Mouse (Mus musculus) retina, embryonic 14.5 days (tissue): Measurements from ENCODE around the gene Golga4.

Experiments
- DNase-seq: peaks from one replicate; pipeline ENCODE4 v3.0.0-alpha.2; 2015; ENCODE audit warnings: low spot score

Golga4 gene

DNA sequence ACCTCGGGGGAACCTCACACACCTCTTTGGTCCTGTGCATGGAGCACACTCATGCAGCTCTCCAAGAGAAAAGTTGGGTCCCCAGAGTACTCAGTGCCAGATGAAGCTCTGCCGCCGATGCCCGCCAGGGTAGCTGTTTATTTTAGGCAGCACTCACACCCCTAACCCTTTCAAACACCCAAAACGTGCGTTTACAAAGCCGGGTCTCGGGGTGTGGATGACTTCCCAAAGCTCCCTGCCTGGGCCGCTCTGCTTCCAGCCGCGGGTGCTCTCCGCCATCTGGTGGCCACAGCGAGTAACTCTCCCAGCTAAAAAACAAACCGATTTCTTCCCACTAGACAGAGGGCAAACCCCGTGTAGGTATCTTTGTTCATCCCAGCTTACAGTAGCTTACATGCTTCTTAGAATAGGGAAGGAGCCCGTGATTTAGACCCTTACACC, 16.5 kb upstream of the Golga4 start:
- DNase-seq: peak; percentile 87

DNA sequence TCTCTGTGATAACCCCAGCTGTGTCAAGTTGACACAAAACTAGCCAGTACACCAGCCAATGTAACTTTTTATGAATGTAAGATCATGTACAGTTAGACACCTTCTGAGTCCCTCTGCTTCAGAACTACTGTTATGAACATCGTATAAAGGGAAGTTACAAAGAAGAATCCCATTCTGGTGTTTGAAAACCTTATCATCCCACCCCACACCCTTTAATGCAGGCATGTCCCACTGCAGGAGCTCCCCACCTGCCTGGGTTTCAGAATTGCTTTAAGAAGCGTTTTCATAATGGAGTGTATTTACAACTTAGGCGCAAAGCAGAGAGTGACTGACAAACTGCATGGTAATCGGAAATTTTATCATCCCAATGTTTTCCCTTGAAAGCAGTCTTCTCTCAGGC, 14.9 kb upstream of the Golga4 start:
- no peak for DNase-seq

DNA sequence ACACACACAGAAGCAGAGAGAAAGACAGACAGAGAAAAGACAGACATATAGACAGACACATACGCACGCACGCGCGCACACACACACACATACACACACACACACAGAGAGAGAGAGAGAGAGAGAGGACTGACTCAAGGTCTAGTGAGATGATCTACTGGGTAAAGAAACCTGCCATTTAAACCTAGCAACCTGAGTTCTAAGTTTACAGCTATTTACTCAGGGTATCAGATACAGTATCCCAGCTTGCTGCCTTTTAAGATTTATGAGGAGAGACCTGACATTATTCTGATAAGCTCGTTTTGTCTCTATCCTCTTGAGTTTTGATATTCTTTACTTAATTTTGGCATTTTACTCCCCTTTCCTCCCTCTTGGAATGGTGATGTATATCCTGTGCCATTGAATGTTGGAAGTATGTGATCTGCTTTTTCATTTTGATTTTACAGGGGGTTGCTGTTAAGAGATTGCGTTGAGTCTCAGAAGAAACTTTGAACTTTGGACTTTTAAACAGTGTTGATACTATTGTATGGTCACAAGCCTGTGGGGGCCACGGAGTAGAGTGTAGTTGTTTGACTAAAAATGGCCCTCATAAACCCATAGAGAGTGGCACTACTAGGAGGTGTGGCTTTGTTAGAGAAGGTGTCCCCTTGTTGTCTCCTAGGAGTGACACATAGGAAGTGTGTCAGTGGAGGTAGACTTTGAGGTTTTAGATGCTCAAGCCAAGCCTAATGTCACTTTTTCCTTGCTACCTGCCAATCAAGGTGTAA, 13.0 kb upstream of the Golga4 start:
- DNase-seq: no peak

DNA sequence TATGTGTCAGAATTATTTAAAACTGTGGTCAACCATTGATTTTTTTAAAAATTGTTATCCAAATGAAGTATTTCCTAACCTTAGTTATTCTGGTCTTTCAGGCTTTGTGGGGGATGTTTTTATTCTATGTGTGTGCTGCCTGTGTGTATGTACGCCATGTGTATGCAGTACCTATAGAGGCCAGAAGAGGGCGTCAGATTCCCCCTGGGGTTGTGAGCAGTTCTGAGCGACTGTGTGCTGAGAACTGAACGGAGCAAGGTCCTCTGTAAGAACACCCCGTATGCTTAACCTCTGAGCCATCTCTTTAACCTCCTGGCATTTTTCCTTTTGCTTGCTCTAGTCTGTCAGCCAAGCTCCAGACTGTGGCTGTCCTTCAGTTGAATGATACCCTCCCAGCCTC, 12.0 kb upstream of the Golga4 start:
- DNase-seq: no peak

DNA sequence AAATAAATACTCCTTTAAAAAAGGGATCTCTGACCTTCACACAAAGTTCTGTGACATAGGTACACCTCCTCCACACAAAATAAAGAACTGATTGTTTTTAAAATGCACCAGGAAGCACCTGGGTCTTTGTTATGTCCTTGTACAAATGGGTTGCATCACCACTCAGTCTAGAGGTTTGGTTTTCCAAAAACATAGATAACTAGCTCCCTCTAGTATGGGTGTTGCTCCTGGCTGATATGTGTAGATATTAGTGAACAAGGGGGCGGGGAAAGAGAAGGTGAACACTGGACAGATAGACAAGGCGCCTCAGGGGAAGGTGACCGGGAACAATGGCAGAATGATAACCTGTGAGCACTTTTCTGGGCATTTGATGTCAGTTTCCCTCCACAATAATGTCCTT, 10.1 kb upstream of the Golga4 start:
- no peak for DNase-seq

DNA sequence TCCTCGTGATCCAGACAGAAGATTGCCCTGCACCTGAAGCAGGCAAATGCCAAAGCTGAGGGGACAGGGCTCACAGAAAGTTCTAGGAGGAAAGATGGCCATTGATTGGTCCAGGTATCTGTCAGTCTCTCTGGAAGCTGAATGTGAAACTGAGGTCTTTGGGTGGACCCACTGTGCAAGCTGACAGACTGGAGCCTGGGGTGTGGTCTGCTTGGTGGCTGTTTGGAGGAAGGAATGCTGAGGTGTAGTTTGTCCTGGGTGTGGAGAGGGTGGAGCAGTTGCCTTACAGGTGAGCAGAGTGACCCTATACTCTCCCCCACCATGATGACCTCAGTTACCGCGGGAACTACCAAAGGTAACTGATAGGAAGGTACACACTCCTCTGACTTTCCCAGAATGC, 9.1 kb upstream of the Golga4 start:
- DNase-seq: no peak

DNA sequence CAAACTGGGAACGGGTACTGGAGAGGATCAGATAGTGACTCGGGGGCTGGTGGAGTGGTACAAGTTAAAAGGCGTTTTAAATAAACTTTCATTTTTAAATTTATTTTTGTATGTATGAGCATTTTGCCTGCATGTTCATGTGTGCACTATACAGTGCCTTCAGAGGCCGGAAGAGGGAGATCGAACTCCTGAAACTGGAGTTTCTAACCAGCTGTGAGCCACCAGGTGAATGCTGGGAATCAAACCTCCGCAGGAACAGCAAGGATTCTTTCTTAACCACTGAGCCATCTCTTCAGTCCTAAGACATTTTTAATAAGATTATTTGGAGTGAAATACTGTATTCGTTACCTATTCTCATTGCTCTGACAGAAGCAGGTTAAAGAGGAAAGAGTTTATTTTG, 8.0 kb upstream of the Golga4 start:
- DNase-seq: no peak

DNA sequence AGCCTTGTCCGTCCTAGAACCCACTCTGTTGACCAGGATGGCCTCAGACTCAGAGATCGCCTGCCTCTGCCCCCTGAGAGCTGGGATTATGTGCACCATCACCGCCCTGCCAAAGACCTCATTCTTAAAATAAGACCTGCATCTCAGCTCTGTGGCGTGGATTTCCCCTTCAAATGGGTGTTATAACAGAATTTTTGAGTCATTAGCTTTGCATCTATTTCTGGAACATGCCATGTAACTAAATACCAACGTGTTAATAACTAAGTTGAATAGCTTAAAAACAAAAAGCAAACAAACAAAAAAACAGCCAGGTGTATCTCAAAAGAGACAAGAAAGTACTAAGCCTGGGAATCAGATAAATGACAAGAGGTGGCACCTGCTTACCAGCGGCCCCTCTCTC, 5.1 kb upstream of the Golga4 start:
- no peak for DNase-seq

DNA sequence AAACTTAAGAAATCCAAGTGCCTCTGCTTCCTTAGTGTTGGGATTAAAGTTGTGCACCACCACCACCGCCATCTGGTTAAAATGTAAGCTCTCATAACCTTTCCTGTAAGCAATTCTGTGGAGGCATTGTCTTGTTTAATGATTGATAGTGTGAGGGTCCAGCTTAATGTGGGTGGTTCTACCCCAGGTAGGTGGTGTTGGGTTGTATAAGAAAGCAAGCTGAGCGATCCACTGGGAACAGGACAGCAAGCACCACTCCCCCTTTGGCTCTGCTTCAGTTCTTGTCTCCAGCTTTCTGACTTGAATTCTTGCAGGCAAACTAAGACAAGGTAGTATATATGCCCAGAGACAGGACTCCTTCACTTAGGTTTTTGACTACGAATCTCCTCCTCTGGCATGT, 1.4 kb upstream of the Golga4 start:
- no peak for DNase-seq

DNA sequence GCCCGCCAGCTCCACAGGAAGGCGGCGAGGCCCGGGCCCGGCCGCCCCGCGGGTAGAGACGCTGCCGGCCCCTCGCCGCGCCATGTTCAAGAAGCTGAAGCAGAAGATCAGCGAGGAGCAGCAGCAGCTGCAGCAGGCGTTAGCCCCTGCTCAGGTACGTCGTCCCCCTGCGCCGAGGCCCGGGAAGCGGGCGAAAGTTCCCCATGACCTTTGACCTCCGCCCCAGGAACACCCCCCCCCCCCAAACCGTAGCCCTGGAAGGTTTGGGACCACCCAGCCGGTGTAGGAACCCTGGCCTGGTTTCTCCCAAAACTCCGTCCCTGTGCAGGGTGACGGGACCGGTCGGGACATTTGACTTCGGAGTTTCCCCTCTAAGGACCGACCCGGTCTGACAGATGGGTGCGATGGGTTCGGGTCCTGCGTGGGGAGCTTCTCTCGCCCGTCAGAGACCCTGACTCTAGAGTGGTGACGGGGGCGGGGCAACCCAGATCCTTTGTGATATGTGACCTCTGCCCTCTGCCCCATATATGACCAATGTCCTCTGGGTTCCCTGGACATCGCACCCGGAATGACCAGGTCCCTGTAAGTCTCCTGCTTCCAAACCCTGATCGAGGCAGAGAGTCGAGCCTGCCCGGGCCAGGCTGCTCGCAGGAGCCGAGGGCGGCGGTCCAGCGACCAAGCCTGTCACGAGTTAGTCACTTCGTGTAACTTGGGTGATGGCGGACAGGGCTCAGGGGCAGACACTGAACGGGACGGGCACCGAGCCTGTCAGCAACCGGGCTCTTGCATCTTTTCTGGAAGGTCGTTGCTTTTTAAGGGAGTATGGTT, 551 bp downstream of the Golga4 start:
- DNase-seq: peak; percentile 57

DNA sequence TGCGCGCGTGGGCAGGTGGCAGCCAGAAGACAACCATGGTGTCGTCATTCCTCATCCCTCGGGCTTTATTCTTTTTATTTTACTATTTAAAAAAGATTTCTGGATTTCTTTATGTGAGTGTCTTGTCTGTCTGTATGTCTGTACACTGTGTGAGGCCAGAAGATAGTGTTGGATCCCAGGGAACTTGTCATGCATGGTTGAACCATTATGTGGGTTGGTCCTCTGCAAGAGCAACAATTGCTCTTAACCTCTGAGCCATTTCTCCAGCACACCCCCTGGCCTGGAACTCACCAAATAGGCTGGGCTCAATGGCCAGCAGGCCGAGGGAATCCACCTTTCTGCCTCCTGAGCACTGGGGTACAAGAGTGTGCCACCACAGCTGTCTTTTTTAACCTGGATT, 1.5 kb downstream of the Golga4 start:
- no peak for DNase-seq

DNA sequence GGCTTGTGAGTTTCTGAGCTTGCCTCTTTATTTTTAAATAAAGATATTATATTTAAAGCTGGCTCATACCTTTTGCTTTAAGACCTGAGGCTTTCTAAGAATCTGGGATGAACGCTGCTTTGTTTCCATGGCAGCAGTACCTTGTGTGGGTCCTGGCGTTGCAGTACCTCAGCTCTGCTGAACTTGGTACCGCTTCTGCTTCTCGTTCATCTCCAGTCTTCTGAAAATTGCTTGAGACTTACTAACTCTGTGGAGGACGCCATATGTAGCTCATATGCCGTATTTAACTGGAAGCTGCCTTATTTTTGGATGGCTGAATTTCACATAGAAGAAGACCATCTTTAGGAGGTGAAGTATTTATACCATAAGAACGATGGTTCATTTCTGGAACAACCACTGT, 2.5 kb downstream of the Golga4 start:
- DNase-seq: no peak

DNA sequence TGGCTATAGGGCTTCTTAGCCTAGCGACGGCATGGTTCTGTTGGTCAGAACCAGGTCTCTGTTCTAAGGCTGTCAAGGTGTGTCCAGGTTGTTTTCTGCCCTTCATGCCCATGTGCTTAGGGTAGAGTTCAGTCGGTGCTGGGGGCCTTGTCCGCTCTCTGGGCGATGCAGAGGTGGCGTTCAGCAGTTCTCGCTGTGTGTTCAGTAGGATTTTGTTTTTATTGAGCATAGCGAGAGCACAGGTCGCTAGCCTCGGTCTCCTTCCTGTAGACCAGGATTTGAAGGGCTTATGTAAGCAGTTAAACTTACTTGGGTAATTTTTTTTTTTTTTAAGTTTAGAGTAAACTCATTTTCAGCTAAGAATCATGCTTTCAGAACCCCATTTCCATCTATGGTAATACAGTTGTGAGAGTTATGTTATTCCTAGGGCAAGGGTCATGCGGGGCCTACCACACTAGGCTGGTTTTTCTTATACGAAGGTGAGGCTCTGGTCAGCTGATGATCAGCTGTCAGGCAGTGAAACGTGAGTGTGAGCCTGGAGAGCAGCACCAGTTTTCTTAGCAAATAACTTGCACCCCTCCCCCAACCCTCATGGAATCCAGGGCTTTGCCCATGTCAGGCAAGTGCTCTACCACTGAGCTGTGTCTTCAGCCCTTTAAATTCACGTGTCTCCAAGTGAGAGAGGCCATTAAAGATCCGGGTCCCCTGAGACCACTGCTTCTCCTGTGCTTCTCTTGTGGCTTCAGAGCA, 5.0 kb downstream of the Golga4 start:
- no peak for DNase-seq

DNA sequence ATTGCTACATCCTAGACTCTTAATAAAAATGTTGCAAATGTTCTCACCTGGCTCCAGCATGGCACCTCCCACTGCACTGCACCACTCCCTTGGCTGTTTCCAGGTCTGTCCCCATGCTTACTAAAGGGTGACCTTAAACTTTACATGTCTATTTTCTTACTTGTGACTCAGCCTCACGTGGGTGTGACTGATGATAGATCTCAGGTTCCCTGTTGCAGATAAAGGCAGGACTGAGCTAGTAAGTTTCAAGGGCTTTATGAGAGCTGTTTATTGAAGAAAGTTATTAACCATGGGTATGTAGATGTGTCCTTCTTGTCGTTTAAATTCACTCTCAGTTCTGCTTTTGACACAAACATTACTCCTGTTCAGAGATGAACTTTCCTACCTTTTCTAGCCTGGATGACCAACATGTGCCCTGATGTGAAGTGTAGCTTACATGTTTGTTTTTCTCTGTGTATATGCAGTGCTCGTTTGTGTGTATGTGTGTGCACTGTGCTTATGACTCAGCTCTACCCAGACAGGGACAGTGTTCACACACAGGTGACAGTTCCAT, 6.7 kb downstream of the Golga4 start:
- no peak for DNase-seq

DNA sequence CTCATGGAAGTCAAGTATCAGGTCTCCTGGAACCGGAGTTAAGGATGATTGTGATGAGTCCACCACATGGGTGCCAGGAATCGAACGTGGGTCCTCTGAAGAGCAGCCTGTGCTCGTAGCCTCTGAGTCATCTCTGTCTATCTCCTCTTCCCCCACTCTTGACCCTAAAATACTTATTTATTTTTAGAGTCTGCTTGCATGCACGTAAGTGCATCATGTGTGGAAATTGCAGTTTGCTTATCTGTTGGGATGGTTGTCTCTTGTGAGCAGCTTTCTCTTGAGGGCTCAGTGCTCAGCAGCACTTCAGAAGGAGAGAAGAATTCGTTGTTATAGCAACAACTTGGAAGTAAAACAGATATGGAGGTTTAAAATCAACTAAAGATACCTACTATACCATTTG, 9.4 kb downstream of the Golga4 start:
- no peak for DNase-seq

DNA sequence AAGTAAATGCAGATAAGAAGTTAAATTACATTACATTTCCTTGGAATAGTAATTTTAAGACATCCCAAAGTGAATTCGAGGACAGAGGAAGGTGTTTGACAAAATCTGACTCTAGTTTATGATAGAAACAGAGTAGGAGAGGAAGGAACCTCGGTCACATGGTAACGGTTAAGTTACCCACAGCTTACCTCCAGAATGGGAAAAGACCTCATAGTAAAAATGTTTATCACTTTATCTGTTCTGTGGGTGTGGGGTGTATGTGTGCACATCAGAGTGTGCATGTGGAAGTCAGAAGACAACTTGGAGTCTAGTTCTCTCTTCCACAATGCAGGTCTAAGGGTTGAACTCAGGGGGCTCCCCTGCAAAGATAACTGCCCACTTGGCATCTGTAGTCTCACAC, 10.1 kb downstream of the Golga4 start:
- no peak for DNase-seq

DNA sequence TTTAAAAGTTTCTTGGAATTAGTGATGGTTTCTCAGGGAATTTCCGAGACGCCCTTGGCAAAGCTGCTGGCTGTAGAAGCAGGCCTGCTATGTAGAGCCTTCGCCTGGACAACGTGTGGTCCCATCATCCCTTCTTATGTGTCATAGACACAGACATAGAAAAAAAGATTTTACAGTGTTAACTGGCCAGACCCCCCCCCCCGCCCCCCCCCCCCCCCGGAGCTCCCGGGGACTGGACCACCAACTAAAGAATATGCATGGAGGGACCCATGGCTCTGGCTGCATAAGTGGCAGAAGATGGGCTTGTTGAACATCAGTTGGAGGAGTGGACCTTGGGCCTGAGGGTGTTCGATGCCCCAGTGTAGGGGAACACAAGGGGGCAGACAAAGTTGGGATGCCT, 11.6 kb downstream of the Golga4 start:
- no peak for DNase-seq

DNA sequence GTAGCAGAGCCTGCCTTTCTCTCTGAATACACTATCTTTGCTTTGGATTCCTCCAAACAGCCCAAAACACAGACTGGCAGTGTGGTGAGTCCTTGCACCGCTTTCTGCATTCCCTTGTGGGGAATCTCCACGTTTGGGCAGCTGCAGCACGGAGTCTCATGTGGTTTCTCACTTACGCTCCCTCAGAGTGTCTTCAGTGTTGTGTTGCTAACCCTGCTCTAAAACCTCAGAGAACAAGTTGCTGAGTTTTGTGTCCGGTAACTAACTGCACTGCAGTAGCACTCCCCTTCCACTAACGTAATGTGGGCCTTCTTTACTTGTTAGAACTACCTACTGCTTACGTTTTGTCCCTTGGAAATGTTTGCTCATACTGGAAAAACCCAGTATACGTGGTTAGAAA, 13.0 kb downstream of the Golga4 start:
- DNase-seq: no peak

DNA sequence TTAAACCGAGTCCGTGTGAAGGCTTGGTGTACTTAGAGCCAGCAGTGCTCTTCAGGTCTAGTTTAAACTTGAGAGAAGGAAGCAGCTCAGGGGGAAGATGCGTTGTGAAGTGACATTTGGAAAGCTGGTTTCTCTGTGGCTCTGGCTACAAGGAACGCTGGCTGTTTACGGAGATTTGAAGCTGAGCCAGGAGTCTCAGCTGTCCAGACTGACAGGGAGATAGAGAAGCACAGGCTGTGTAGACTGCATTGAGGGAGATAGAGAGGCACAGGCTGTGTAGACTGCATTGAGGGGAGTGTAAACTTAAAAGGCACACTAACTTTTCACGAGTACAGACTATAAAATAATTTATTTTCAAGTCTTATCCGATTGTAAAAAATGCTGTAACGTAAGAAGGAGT, 13.9 kb downstream of the Golga4 start:
- no peak for DNase-seq

DNA sequence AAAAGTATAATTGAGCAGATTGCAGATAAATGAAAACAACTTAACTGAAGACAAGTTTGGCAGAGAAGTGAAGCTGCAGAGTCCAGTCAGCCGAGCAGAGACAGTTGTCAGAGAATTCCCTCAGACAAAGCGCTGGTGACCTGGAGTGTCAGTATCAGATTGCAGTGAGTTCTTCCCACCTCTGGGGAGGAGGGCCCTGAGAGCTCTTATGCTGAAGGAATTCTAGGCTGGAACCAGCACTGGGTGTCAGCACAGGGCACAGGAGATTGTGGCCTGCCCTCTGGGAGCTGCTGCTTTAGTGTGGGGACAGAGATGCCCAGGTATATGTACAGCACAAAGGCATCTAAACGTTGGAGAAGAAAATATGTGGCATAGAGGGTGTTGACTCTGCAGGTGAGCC, 14.8 kb downstream of the Golga4 start:
- DNase-seq: no peak

DNA sequence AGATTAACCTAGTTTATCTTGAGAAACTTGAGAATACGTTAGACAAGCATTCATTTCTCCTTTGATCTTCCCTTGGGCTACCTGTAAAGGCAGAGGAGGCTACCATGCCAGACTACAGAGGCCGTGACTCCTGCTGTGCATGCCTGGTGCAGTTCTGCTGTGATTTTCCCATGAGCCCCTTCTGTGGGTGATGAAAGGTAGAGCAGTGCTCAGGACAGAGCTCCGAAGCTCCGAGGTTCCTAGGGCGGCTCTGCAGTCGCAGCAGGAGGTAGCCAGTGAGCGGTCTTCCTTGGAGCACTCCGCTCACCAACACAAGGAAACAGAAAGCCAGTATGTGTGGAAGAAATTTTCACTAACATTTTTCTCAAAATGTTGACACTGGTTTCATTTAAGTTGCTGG, 15.6 kb downstream of the Golga4 start:
- no peak for DNase-seq

DNA sequence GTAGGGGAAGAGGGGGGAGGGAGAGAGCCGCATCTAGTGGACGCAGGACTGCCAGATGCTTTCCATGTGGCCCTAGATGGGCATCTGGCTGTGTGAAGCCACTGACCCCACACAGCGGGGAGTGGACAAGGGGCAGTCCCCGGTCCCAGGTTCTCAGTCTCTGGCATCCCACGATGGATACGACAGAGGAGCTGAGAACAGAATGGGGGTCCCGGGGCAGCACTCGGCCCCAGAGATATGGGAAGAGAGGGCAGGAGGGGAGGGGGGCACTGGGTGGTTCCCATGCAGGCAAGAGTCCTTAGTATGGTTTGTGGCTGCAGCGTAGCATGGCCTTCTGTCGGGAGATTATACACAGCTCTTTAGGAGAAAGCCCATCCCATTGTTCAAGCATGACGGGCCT, 17.7 kb downstream of the Golga4 start:
- DNase-seq: no peak

DNA sequence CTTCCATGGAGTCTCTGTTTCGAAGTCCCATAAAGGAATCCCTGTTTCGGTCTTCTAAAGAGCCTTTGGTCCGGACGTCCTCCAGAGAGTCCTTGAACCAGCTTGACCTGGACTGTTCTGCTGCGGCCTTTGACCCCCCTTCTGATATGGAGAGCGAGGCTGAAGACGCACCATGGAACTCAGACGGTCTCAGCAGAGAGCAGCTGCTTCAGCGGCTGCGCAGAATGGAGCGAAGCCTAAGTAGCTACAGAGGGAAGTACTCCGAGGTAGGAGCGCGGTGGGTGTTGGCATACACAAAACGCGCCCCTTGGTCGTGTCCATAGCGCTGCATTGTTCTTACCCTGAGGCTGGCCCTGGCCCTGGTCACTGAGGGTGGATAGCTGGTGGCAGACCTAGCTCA, 21.0 kb downstream of the Golga4 start:
- DNase-seq: no peak
